Mouse (Mus musculus) stomach, postnatal 0 days (tissue): ENCODE results near the gene Inpp5b.

ENCODE experiments used
- CTCF ChIP-seq: IDR thresholded peaks from 2 replicates; pipeline ENCODE4 v1.5.1; 2016; ENCODE audit warnings: antibody characterized with exemption, low read depth, mild to moderate bottlenecking, moderate library complexity
- EP300 ChIP-seq: optimal IDR thresholded peaks from 2 replicates; pipeline ENCODE3; 2016; ENCODE audit warnings: antibody characterized with exemption

DNA sequence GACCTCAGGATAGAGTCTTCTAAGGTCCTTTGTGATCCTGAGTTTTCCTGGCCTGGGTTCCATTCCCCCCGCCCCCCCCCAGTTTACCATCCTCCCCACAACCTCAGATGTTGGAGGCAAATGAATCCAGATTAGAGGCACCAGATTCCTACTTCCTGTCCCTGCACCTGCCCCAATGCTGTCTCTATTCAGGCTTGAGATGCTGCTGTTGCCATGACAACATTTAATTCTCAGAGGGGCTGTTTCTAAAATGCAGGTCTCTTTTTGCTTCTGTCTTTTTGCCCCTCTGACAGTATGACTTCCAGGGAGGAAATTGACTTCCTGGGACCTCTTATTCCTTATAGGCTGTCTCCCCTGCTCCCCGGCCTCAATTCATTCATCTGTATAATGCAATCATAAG, 4.7 kb upstream of the Inpp5b start:
- TF ChIP-seq CTCF (no peak), EP300 (no peak)
